Mouse (Mus musculus) megakaryocyte, embryonic 14.5 days (primary cell): Measurements from ENCODE around the gene 4930579F01Rik.

Experiments
- FLI1 ChIP-seq: IDR thresholded peaks from 2 replicates; pipeline ENCODE4 v1.6.1; 2012; ENCODE audit warnings: low read length, inconsistent platforms, mixed read lengths
- GATA1 ChIP-seq: IDR thresholded peaks from 3 replicates; pipeline ENCODE4 v1.6.1; 2012; ENCODE audit warnings: mixed read lengths, low read length, inconsistent platforms, borderline replicate concordance

- TF ChIP-seq FLI1 (no peak), GATA1 (no peak)
These were observed 47.3 kb upstream of the 4930579F01Rik start for GRCm38 (mm10) chr3:138240942-138241341.
